Mouse (Mus musculus): ENCODE measurements around the gene Arhgap18.

- TF ChIP-seq POLR2A (IDR thresholded peaks at IDR 0.05; ENCODE audit: insufficient read depth, low read depth, low read length): no peak
- no peak for TF ChIP-seq CTCF (IDR thresholded peaks at IDR 0.05; ENCODE audit: insufficient read depth, low read depth, low read length)
Measured at GRCm38 (mm10) chr10:26815646-26816045, 62.4 kb downstream of the Arhgap18 start.

Data from olfactory bulb, adult 2 months (tissue).